ENCODE assay signal across 25 mouse cellular contexts in the genomic region with DNA sequence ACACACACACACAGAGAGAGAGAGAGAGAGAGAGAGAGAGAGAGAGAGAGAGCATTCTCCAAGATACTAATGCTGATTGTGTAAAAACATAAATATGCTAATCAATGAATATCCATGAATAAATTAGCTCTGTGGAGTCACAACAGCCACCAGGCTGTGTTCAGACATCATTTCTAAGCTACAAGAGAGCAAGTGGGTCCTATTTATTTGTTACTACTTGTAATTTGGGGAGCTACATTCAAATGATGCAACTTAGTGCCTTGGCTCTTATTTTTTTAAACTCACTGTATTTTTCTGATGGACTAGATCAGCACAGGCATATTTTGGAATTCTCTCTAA.
DNase-seq lines count a peak whose midpoint lies in the region; ATAC-seq lines count a peak whose summit lies in the region.
"Had no signal": no experiment of that assay in that cellular context is flagged by ENCODE, and none has a peak within 500 bp of the region (broad histone marks: within the 10 kb centered on the region; RNA-seq: fewer than 3 reads in every experiment).

No protein-coding gene starts in this region.

- H3K9me3 ChIP-seq in hindbrain, embryonic 10.5 days = no peaks in the 10 kb centered on the region
- H3K9me3 ChIP-seq in hindbrain, embryonic 16.5 days (ENCODE audit: control insufficient read depth, low read length) = no peaks in the 10 kb centered on the region
- no peaks in the 10 kb centered on the region for H3K9me3 ChIP-seq in neural tube, embryonic 13.5 days
- no peaks in the 10 kb centered on the region for H3K9me3 ChIP-seq in forebrain, embryonic 15.5 days
- H3K9me3 ChIP-seq in midbrain, embryonic 14.5 days (ENCODE audit: control insufficient read depth, low read length) = no peaks in the 10 kb centered on the region
- no peaks in the 10 kb centered on the region for H3K9me3 ChIP-seq in liver, embryonic 12.5 days (replicated peaks)
- H3K9me3 ChIP-seq: embryonic facial prominence, embryonic 12.5 days; heart, embryonic 12.5 days; limb, embryonic 12.5 days; lung, embryonic 15.5 days had no signal

- no peaks in the 10 kb centered on the region for H3K27me3 ChIP-seq in hindbrain, embryonic 10.5 days (ENCODE audit: insufficient read depth, poor library complexity, severe bottlenecking)
- H3K27me3 ChIP-seq in hindbrain, embryonic 16.5 days (replicated peaks; ENCODE audit: control insufficient read depth, insufficient read depth, low read length) = no peaks in the 10 kb centered on the region
- H3K27me3 ChIP-seq in neural tube, embryonic 13.5 days = no peaks in the 10 kb centered on the region
- no peaks in the 10 kb centered on the region for H3K27me3 ChIP-seq in forebrain, embryonic 15.5 days
- no peaks in the 10 kb centered on the region for H3K27me3 ChIP-seq in midbrain, embryonic 14.5 days (ENCODE audit: control insufficient read depth, insufficient read depth, low read length)
- H3K27me3 ChIP-seq in liver, embryonic 12.5 days (replicated peaks) = no peaks in the 10 kb centered on the region
- H3K27me3 ChIP-seq: CH12.LX; embryonic facial prominence, embryonic 12.5 days; heart, embryonic 12.5 days; limb, embryonic 12.5 days; lung, embryonic 15.5 days had no signal

- no peak for ATAC-seq in hindbrain, embryonic 16.5 days
- ATAC-seq in neural tube, embryonic 13.5 days (ENCODE audit: low read depth) = no peak
- peak; percentile 31; the same call in 1 of the 2 replicates for ATAC-seq in forebrain, embryonic 15.5 days (replicated peaks)
- ATAC-seq in midbrain, embryonic 14.5 days (ENCODE audit: low FRiP score, low TSS enrichment) = no peak; the same call in 1 of the 2 replicates
- no peak for ATAC-seq in liver, embryonic 12.5 days
- ATAC-seq: activated CD4-positive, CD25-positive, alpha-beta regulatory T cell, adult 4 months; intestine, postnatal 0 days had no signal

- peak overlapping the region; percentile 57; the same call in 1 of the 2 replicates for H3K27ac ChIP-seq in hindbrain, embryonic 10.5 days
- no peak overlapping the region for H3K27ac ChIP-seq in hindbrain, embryonic 16.5 days (ENCODE audit: low read depth, low read length)
- H3K27ac ChIP-seq in neural tube, embryonic 13.5 days (replicated peaks) = peak overlapping the region; percentile 28
- H3K27ac ChIP-seq in forebrain, embryonic 15.5 days (replicated peaks) = peak overlapping the region; percentile 62
- H3K27ac ChIP-seq in midbrain, embryonic 14.5 days (replicated peaks; ENCODE audit: low read depth, low read length) = no peak overlapping the region; the same call in 1 of the 2 replicates
- no peak overlapping the region for H3K27ac ChIP-seq in liver, embryonic 12.5 days
- H3K27ac ChIP-seq: embryonic facial prominence, embryonic 12.5 days; heart, adult 2 months; limb, embryonic 12.5 days; lung, embryonic 15.5 days had no signal

- DNase-seq in hindbrain, embryonic 10.5 days (ENCODE audit: low spot score) = no peak
- DNase-seq in neural tube, embryonic 10.5 days (ENCODE audit: extremely low spot score, low spot score) = no peak
- DNase-seq in midbrain, embryonic 14.5 days = peak; percentile 29
- DNase-seq in adrenal gland, postnatal 10 days = no peak
- DNase-seq: adrenal gland, adult 2 months; cerebellum, adult 8-10 months; embryo, embryonic 11 days; heart, adult 2 months; heart, postnatal 4 days; kidney, adult 9 months; kidney, postnatal 10 days; layer of hippocampus, adult 9-11 months; lung, postnatal 36 days; right cerebral cortex, postnatal 14 days had no signal

- H3K36me3 ChIP-seq in hindbrain, embryonic 10.5 days = no peaks in the 10 kb centered on the region
- H3K36me3 ChIP-seq in hindbrain, embryonic 16.5 days (ENCODE audit: control insufficient read depth, insufficient read depth, low read length) = no peaks in the 10 kb centered on the region
- no peaks in the 10 kb centered on the region for H3K36me3 ChIP-seq in neural tube, embryonic 13.5 days
- no peaks in the 10 kb centered on the region for H3K36me3 ChIP-seq in forebrain, embryonic 15.5 days
- no peaks in the 10 kb centered on the region for H3K36me3 ChIP-seq in midbrain, embryonic 14.5 days (ENCODE audit: control insufficient read depth, insufficient read depth, low read length)
- no peaks in the 10 kb centered on the region for H3K36me3 ChIP-seq in liver, embryonic 12.5 days
- H3K36me3 ChIP-seq: embryonic facial prominence, embryonic 12.5 days; heart, embryonic 12.5 days; lung, embryonic 15.5 days had no signal

- no peak overlapping the region for H3K4me2 ChIP-seq in hindbrain, embryonic 16.5 days (ENCODE audit: low read length)
- H3K4me2 ChIP-seq in neural tube, embryonic 13.5 days = no peak overlapping the region
- H3K4me2 ChIP-seq in forebrain, embryonic 15.5 days (replicated peaks) = no peak overlapping the region
- H3K4me2 ChIP-seq in midbrain, embryonic 14.5 days (ENCODE audit: low read length) = no peak overlapping the region
- H3K4me2 ChIP-seq in liver, embryonic 12.5 days = no peak overlapping the region
- H3K4me2 ChIP-seq: embryonic facial prominence, embryonic 12.5 days; heart, embryonic 12.5 days; limb, embryonic 12.5 days; lung, embryonic 15.5 days had no signal

- H3K9ac ChIP-seq in hindbrain, embryonic 16.5 days (ENCODE audit: low read depth, low read length) = no peak overlapping the region
- H3K9ac ChIP-seq in neural tube, embryonic 13.5 days = no peak overlapping the region
- H3K9ac ChIP-seq in forebrain, embryonic 15.5 days (replicated peaks) = no peak overlapping the region
- no peak overlapping the region for H3K9ac ChIP-seq in midbrain, embryonic 14.5 days (replicated peaks; ENCODE audit: low read length)
- no peak overlapping the region for H3K9ac ChIP-seq in liver, embryonic 12.5 days
- H3K9ac ChIP-seq: embryonic facial prominence, embryonic 12.5 days; heart, embryonic 12.5 days; limb, embryonic 12.5 days; lung, embryonic 15.5 days had no signal

- peaks cover 36% of the 10 kb centered on the region for H3K4me1 ChIP-seq in hindbrain, embryonic 10.5 days (replicated peaks)
- H3K4me1 ChIP-seq in hindbrain, embryonic 16.5 days (ENCODE audit: control insufficient read depth, insufficient read depth, low read depth, low read length) = no peaks in the 10 kb centered on the region
- peaks cover 23% of the 10 kb centered on the region for H3K4me1 ChIP-seq in neural tube, embryonic 13.5 days (replicated peaks)
- H3K4me1 ChIP-seq in forebrain, embryonic 15.5 days = peaks cover 25% of the 10 kb centered on the region
- H3K4me1 ChIP-seq in midbrain, embryonic 14.5 days (ENCODE audit: control insufficient read depth, insufficient read depth, low read length) = peaks cover 17% of the 10 kb centered on the region
- H3K4me1 ChIP-seq in liver, embryonic 12.5 days = no peaks in the 10 kb centered on the region
- H3K4me1 ChIP-seq: embryonic facial prominence, embryonic 12.5 days; heart, embryonic 12.5 days; lung, embryonic 15.5 days had no signal

- H3K4me3 ChIP-seq in hindbrain, embryonic 10.5 days = no peak overlapping the region
- no peak overlapping the region for H3K4me3 ChIP-seq in hindbrain, embryonic 16.5 days (ENCODE audit: low read length)
- H3K4me3 ChIP-seq in neural tube, embryonic 13.5 days = no peak overlapping the region
- H3K4me3 ChIP-seq in forebrain, embryonic 15.5 days = no peak overlapping the region
- H3K4me3 ChIP-seq in midbrain, embryonic 14.5 days (replicated peaks; ENCODE audit: low read depth, low read length) = no peak overlapping the region
- H3K4me3 ChIP-seq in liver, embryonic 12.5 days = no peak overlapping the region
- H3K4me3 ChIP-seq: embryonic facial prominence, embryonic 12.5 days; heart, adult 2 months; heart, embryonic 12.5 days; limb, embryonic 12.5 days; lung, embryonic 15.5 days had no signal

Comparison
In these comparisons a context has a peak if more than half of its experiments do, and no peak if none do; other contexts are left out.
1. H3K27ac ChIP-seq: peak in hindbrain, embryonic 10.5 days (single experiment), neural tube, embryonic 13.5 days (single experiment) and forebrain, embryonic 15.5 days (single experiment); none in hindbrain, embryonic 16.5 days (single experiment), midbrain, embryonic 14.5 days (single experiment) and liver, embryonic 12.5 days (single experiment).